Mouse (Mus musculus) testis, adult 2 months (tissue): ENCODE data around the gene B3gnt2. TPM values are rescaled to one million over a fixed set of nuclear protein-coding genes. Genes with fewer than 3 reads are reported as not detected.

Experiments
- H3K27ac ChIP-seq: fragments of 200-500 bp; 2 replicates; pipeline ENCODE4 v1.5.1; 2012; ENCODE audit warnings: low read depth, low read length; ENCODE audit not compliant: control insufficient read depth, insufficient read depth
- H3K27me3 ChIP-seq: fragments of 200-500 bp; 2 replicates; pipeline ENCODE4 v1.6.1; 2012; ENCODE audit warnings: mild to moderate bottlenecking, low read length, moderate library complexity; ENCODE audit not compliant: control insufficient read depth, insufficient read depth
- H3K36me3 ChIP-seq: fragments of 200-500 bp; 2 replicates; pipeline ENCODE4 v1.6.1; 2012; ENCODE audit warnings: mild to moderate bottlenecking, low read length; ENCODE audit not compliant: control insufficient read depth, insufficient read depth
- H3K4me1 ChIP-seq: fragments of 200-500 bp; 2 replicates; pipeline ENCODE4 v1.6.1; 2012; ENCODE audit warnings: low read length; ENCODE audit not compliant: control insufficient read depth, insufficient read depth
- H3K4me3 ChIP-seq: fragments of 200-500 bp; 2 replicates; pipeline ENCODE4 v1.5.1; 2012; ENCODE audit warnings: low read depth, mild to moderate bottlenecking, low read length, moderate library complexity, mixed read lengths; ENCODE audit not compliant: control insufficient read depth
- CTCF ChIP-seq: fragments of 200-500 bp; IDR thresholded peaks from 2 replicates; pipeline ENCODE4 v1.5.1; 2012; ENCODE audit warnings: low read depth, mild to moderate bottlenecking, inconsistent platforms, low read length, moderate library complexity; ENCODE audit not compliant: control insufficient read depth, insufficient read depth, insufficient replicate concordance
- POLR2A ChIP-seq: fragments of 200-500 bp; IDR thresholded peaks from 2 replicates; pipeline ENCODE4 v1.6.1; 2012; ENCODE audit warnings: low read depth, mild to moderate bottlenecking, inconsistent platforms, low read length, moderate library complexity; ENCODE audit not compliant: control insufficient read depth
- polyA plus RNA-seq: library from polyadenylated mRNA; depleted of rRNA; stranded (reverse); fragments of >200 nt; gene quantifications from 2 replicates; pipeline ENCODE4 v1.2.3, GENCODE M21; 2012

The B3gnt2 gene
- polyA plus RNA-seq, 1 experiment, result 1.2 TPM

GRCm38 (mm10) chr11:22765425-22765824 lies 95.3 kb downstream of the B3gnt2 start:
- no peak overlapping the region for H3K4me3 ChIP-seq
- no peak overlapping the region for H3K27ac ChIP-seq
- no peak for TF ChIP-seq POLR2A
- no peak for TF ChIP-seq CTCF
- no peaks in the 10 kb centered on the region for H3K36me3 ChIP-seq
- H3K4me1 ChIP-seq, result peaks cover 6% of the 10 kb centered on the region
- no peaks in the 10 kb centered on the region for H3K27me3 ChIP-seq

- Histone ChIP-seq H3K4me1 (peaks cover 6% of the 10 kb centered on the region), H3K27ac (no peak overlapping the region), H3K36me3 (no peaks in the 10 kb centered on the region), H3K4me3 (no peak overlapping the region), H3K27me3 (no peaks in the 10 kb centered on the region)
- TF ChIP-seq POLR2A (no peak), CTCF (no peak)
Measured at GRCm38 (mm10) chr11:22763556-22764295, 97.0 kb downstream of the B3gnt2 start.

- H3K4me1 ChIP-seq, result peaks cover 6% of the 10 kb centered on the region
Measured at GRCm38 (mm10) chr11:22763055-22763454, 97.7 kb downstream of the B3gnt2 start.

DNA sequence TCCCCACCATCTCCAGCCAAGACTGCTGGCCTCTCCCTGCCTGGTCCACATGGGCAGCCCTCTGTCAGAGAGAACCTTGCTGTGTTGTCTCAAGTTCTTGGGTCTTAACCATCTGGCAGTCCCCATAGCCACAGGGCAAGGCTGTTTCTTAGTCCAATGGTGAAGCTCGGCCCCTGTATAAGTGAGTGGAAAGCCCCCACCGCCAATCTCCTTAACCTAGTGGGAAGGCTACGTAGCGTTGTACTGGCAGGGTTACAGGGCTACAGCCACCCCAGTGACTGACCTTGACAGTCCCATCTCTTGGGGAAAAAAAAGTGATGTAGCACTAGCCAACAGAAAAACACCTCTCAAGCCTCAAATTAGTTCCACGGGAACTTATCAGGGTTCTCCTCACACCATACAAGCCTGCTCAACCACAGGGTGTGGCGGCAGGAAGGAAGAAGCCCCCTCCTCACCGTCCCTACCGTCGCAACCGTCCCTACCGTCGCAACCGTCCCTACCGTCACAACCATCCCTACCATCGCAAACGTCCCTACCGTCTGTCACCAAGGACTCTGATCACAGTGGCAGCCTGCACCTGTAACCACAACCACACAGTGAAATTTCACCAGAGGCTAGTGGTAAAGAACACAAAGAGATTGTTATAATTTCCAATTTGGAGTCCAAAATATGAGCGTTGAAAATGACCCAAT lies 98.4 kb downstream of the B3gnt2 start:
- H3K27me3 ChIP-seq, result no peaks in the 10 kb centered on the region
- H3K27ac ChIP-seq, result peak overlapping the region; percentile 88
- H3K4me3 ChIP-seq, result peak overlapping the region; percentile 88
- TF ChIP-seq CTCF (no peak), POLR2A (peak; percentile 73; the same call in 1 of the 2 replicates)
- H3K36me3 ChIP-seq, result no peaks in the 10 kb centered on the region
- H3K4me1 ChIP-seq, result peaks cover 6% of the 10 kb centered on the region

More at GRCm38 (mm10) chr11:22763055-22763454, 97.7 kb downstream of the B3gnt2 start:
- H3K27ac ChIP-seq, result peak overlapping the region; percentile 88
- H3K36me3 ChIP-seq, result no peaks in the 10 kb centered on the region
- peak overlapping the region; percentile 88 for H3K4me3 ChIP-seq
- no peak for TF ChIP-seq CTCF
- TF ChIP-seq POLR2A, result no peak
- no peaks in the 10 kb centered on the region for H3K27me3 ChIP-seq

DNA sequence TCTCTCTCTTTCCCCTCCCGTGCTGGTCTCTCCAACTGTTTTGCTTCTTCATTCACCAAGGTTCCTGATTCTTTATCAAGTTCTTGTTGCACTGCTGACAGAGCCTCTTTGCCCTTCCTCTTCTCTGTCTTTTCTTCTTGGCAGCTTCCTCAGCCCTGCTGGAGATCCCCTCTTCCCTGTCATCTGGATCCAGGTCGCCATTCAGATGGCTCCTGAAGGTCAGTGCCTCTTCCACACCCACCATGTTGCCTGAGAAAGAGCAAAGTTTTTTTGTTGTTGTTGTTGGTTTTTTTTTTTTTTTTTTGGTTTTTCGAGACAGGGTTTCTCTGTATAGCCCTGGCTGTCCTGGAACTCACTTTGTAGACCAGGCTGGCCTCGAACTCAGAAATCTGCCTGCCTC lies 101.0 kb downstream of the B3gnt2 start:
- Histone ChIP-seq H3K4me1 (peaks cover 6% of the 10 kb centered on the region), H3K27me3 (no peaks in the 10 kb centered on the region), H3K36me3 (no peaks in the 10 kb centered on the region), H3K27ac (no peak overlapping the region), H3K4me3 (no peak overlapping the region)
- TF ChIP-seq POLR2A (no peak), CTCF (no peak)

GRCm38 (mm10) chr11:22756168-22756980 lies 104.4 kb downstream of the B3gnt2 start:
- no peaks in the 10 kb centered on the region for H3K36me3 ChIP-seq
- TF ChIP-seq CTCF (no peak), POLR2A (no peak)
- H3K4me1 ChIP-seq, result no peaks in the 10 kb centered on the region; the same call in 1 of the 2 replicates
- no peaks in the 10 kb centered on the region for H3K27me3 ChIP-seq
- H3K27ac ChIP-seq, result peak overlapping the region; percentile 61
- H3K4me3 ChIP-seq, result no peak overlapping the region

DNA sequence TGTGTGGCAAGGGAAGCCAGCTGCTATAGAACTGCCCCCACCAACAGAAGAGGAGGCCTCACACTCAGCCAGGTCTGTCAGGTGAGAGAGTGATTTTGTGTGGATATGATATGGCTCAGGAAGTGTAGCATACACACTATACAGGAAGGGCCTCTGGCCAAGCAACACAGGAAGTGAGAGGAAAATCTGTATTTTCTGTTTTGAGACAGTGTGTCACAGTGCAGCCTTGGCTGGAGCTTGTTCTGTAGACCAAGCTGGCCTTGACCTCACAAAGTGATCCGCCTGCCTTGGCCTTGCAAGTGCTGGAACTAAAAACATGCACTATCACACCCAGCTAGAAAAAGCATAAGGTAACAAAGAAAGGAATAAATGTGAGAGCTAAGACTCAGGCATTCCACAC lies 105.6 kb downstream of the B3gnt2 start:
- Histone ChIP-seq H3K36me3 (no peaks in the 10 kb centered on the region), H3K27ac (no peak overlapping the region; the same call in 1 of the 2 replicates), H3K4me1 (no peaks in the 10 kb centered on the region; the same call in 1 of the 2 replicates), H3K27me3 (no peaks in the 10 kb centered on the region), H3K4me3 (no peak overlapping the region)
- TF ChIP-seq POLR2A, result no peak
- no peak for TF ChIP-seq CTCF
